Mouse (Mus musculus) erythroblast, adult 5-6 weeks (primary cell): ENCODE data around the gene Sun2. TPM values are rescaled to one million over a fixed set of nuclear protein-coding genes. Genes with fewer than 3 reads are reported as not detected.

Source experiments
- ATAC-seq: replicated peaks from 2 replicates; pipeline ENCODE4 v1.8.0; 2016; ENCODE audit warnings: moderate number of reproducible peaks, mild to moderate bottlenecking, moderate TSS enrichment, inconsistent platforms; ENCODE audit not compliant: poor library complexity, low FRiP score, severe bottlenecking
- total RNA-seq, 2 experiments: library from RNA; stranded (forward) in 1 of 2; stranded (reverse) in 1 of 2; fragments of 150-400 nt in 1 of 2; fragments of 200-764, 138-1000 nt in 1 of 2; gene quantifications; 2 replicates each; pipeline versions ENCODE4 v1.2.3 to v1.2.4; 2015 to 2017; ENCODE audit warnings: low replicate concordance in 2 of 2

The Sun2 gene
- total RNA-seq, 2 experiments from 2014 or later: 26.5 to 48.8 TPM

- ATAC-seq: no peak
Measured at GRCm38 (mm10) chr15:79728731-79729388, 13.5 kb downstream of the Sun2 start.

GRCm38 (mm10) chr15:79728311-79728710 is 14.0 kb downstream of the Sun2 start:
- no peak for ATAC-seq

GRCm38 (mm10) chr15:79727840-79728239 is 14.5 kb downstream of the Sun2 start:
- ATAC-seq: no peak

GRCm38 (mm10) chr15:79725190-79725789 is 17.0 kb downstream of the Sun2 start:
- ATAC-seq: no peak

- ATAC-seq: peak; percentile 51; the same call in 1 of the 2 replicates
Measured at GRCm38 (mm10) chr15:79723439-79723838, 18.9 kb downstream of the Sun2 start.

GRCm38 (mm10) chr15:79720796-79721195 is 21.5 kb downstream of the Sun2 start:
- no peak for ATAC-seq

GRCm38 (mm10) chr15:79720267-79720666 is 22.1 kb downstream of the Sun2 start:
- no peak for ATAC-seq

GRCm38 (mm10) chr15:79716710-79717109 is 25.6 kb downstream of the Sun2 start:
- no peak for ATAC-seq

GRCm38 (mm10) chr15:79715646-79716045 is 26.7 kb downstream of the Sun2 start:
- no peak for ATAC-seq

GRCm38 (mm10) chr15:79708229-79708822 is 34.0 kb downstream of the Sun2 start:
- ATAC-seq: peak; percentile 50

- no peak for ATAC-seq
Measured at GRCm38 (mm10) chr15:79706603-79707214, 35.6 kb downstream of the Sun2 start.

GRCm38 (mm10) chr15:79697558-79698187 is 44.7 kb downstream of the Sun2 start:
- ATAC-seq: no peak

GRCm38 (mm10) chr15:79697011-79697410 is 45.3 kb downstream of the Sun2 start:
- ATAC-seq: 0 out of 2 replicates have a peak, but pooled peaks have one; percentile 41

- ATAC-seq: no peak
Measured at GRCm38 (mm10) chr15:79696508-79696907, 45.8 kb downstream of the Sun2 start.

- ATAC-seq: no peak
Measured at GRCm38 (mm10) chr15:79695516-79695915, 46.8 kb downstream of the Sun2 start.

GRCm38 (mm10) chr15:79694512-79694911 is 47.8 kb downstream of the Sun2 start:
- ATAC-seq: peak; percentile 38

- no peak for ATAC-seq
Measured at GRCm38 (mm10) chr15:79693740-79694139, 48.6 kb downstream of the Sun2 start.

GRCm38 (mm10) chr15:79692334-79692733 is 50.0 kb downstream of the Sun2 start:
- ATAC-seq: no peak

GRCm38 (mm10) chr15:79691023-79691508 is 51.3 kb downstream of the Sun2 start:
- ATAC-seq: no peak

- ATAC-seq: peak; percentile 70
Measured at GRCm38 (mm10) chr15:79690426-79691022, 51.8 kb downstream of the Sun2 start, which contains the start of gene Gtpbp1. Gene Gtpbp1 (plus strand): TSS chr15:79690845.
